Mouse (Mus musculus) left cerebral cortex, postnatal 10 days (tissue): ENCODE results near the gene Tmem33. TPM values are rescaled to one million over a fixed set of nuclear protein-coding genes. Genes with fewer than 3 reads are reported as not detected.
A peak's percentile ranks its signal among the peaks of the same experiment; 100 is the strongest.

Experiments
- DNase-seq, 2 experiments: peaks; one replicate each; pipeline ENCODE4 v3.0.0; 2021 to 2022; ENCODE audit warnings: low spot score in 2 of 2, mixed read lengths in 1 of 2; ENCODE audit errors: extremely low spot score in 1 of 2
- intact Hi-C: fragments of 180-260 bp; cut with DNase I; formaldehyde crosslinking; loops from one replicate; pipeline ENCODE4 v1.15.1; 2025
- total RNA-seq, 2 experiments: library from RNA; stranded (reverse); gene quantifications; 2 replicates each; pipeline ENCODE4 v1.2.3; 2021

Gene Tmem33
- total RNA-seq, 2 experiments from 2014 or later = 74.9 to 81.3 TPM

GRCm38 (mm10) chr5:67306698-67307521, 46.5 kb downstream of the Tmem33 start, which contains the start of gene Slc30a9:
Slc30a9 (plus strand) TSS chr5:67306955.
- intact Hi-C loops = no loop called here
- DNase-seq = peak; percentile 85 to 96

GRCm38 (mm10) chr5:67307659-67308222, 47.4 kb downstream of the Tmem33 start:
- DNase-seq = no peak
- intact Hi-C loops = no loop called here

GRCm38 (mm10) chr5:67311811-67312521, 51.6 kb downstream of the Tmem33 start:
- no peak for DNase-seq

GRCm38 (mm10) chr5:67312522-67312851, 52.1 kb downstream of the Tmem33 start:
- intact Hi-C loops = no loop called here

More at GRCm38 (mm10) chr5:67311811-67312521, 51.6 kb downstream of the Tmem33 start:
- intact Hi-C loops = no loop called here

GRCm38 (mm10) chr5:67321656-67322268, 61.4 kb downstream of the Tmem33 start:
- intact Hi-C loops = no loop called here

More at GRCm38 (mm10) chr5:67312522-67312851, 52.1 kb downstream of the Tmem33 start:
- DNase-seq = no peak

GRCm38 (mm10) chr5:67324032-67324431, 63.7 kb downstream of the Tmem33 start:
- intact Hi-C loops = no loop called here
- DNase-seq = no peak

More at GRCm38 (mm10) chr5:67321656-67322268, 61.4 kb downstream of the Tmem33 start:
- no peak for DNase-seq

- DNase-seq = no peak
- intact Hi-C loops = no loop called here
Observed at GRCm38 (mm10) chr5:67340811-67341210, 80.4 kb downstream of the Tmem33 start.

Other genes starting within 250 kb of the Tmem33 start
- not detected for gene Phox2b, start 161.3 kb upstream of the Tmem33 start, total RNA-seq
- gene Slc30a9, start 46.4 kb downstream of the Tmem33 start, total RNA-seq = 100 to 1,000 TPM; 179 to 180 TPM
- gene Bend4, start 167.7 kb downstream of the Tmem33 start, total RNA-seq = 10 to 100 TPM; 10.8 to 11.2 TPM